Mouse (Mus musculus) brain, embryonic 14.5 days (tissue): ENCODE measurements at regions not wholly inside any gene's neighbourhood (a gene's known extent, or its start where the extent isn't known, plus 50 kb on each side); places are given as distances from the start of the nearest gene placed in this dataset.

ENCODE experiments used
- DNase-seq: peaks from one replicate; pipeline ENCODE4 v3.0.0-alpha.2; 2011; ENCODE audit warnings: low read depth
- CTCF ChIP-seq: fragments of 200-500 bp; IDR thresholded peaks from 2 replicates; pipeline ENCODE4 v1.5.1; 2012; ENCODE audit warnings: inconsistent platforms, mild to moderate bottlenecking, moderate library complexity, borderline replicate concordance; ENCODE audit not compliant: insufficient read depth, insufficient read length; ENCODE audit errors: extremely low read depth
- POLR2A ChIP-seq: fragments of 200-500 bp; IDR thresholded peaks from 2 replicates; pipeline ENCODE4 v1.6.1; 2012; ENCODE audit warnings: mild to moderate bottlenecking, inconsistent platforms, borderline replicate concordance; ENCODE audit not compliant: poor library complexity, insufficient read depth, insufficient read length, severe bottlenecking; ENCODE audit errors: extremely low read depth

DNA sequence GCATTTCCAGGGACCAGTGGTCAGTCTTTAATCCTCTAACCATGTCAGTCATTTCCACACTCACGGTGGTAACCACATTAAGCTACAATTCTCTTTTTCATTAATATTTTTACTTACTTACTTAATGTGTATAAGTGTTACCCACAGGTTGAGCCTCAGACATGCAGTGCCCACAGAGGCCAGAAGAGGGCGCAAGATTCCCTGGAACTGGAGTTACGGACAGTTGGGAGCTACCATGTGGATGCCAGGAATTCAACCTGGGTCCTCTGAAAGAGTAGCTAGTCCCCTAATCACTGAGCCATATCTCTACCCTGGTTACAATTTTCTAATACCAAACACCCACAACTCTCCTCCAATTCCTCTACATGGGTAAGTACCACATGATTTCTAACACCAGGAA lies 420.5 kb downstream of the Lrig3 start:
- no peak for DNase-seq
- peak; percentile 40; the same call in 1 of the 2 replicates for TF ChIP-seq CTCF
- TF ChIP-seq POLR2A = no peak

DNA sequence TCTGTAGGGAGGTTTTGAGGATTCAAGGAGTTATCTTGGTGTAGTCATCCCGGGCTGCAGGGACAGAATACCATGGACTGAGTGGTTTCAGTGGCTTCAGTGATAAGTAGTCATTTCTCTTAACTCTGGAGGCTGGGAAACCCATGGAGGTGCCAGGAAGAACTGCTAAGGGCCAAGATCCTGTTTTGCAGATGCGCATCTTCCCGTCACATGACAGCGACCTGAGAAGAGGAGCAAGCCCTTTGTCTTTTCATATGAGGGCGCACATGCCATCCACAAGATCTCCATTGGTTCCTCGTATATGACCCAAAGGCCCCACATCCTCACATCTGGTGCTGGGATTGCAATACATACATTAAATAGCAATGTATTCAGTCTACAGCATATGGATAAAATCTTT lies 419.7 kb downstream of the Lrig3 start:
- no peak for DNase-seq
- TF ChIP-seq POLR2A (no peak), CTCF (no peak)

DNA sequence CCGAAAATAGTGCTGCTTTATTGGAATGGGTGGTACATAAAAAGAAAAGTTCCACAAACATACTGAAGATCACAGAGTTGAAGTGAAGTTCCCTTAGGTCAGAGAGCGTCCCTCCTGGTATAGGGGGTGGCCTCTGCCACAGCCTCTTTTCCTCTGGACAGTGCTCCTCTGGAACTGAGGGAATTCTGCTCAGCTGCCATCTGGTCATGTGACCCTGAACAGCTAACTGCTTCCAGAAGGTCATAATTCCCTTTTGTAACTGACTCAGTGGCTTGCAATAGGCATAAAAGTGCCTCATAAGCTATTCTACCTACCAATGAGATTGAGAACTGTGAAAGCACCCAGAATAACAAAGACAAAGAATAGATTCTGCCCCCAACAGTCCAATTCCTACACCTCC lies 414.4 kb downstream of the Lrig3 start:
- TF ChIP-seq CTCF = no peak
- no peak for TF ChIP-seq POLR2A
- no peak for DNase-seq

DNA sequence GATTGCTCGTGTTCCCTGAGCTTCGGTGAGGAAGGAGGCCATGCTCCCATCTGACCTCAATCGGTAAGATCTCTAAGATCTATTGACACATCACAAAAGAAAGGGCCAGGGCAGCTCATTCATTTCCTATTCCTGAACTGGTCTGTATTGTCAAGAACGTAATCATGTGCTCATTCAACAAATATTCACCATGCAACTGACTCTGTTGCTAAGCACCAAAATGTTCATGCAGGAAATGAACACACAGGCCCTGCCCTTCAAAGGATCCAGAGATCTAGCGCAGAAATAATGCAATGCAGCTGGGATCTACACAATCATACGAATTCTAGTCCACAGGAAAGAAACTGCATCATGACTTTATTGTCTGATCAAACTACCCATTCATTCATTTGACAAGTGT lies 413.3 kb downstream of the Lrig3 start:
- DNase-seq = peak; percentile 53
- TF ChIP-seq CTCF (no peak), POLR2A (no peak)

DNA sequence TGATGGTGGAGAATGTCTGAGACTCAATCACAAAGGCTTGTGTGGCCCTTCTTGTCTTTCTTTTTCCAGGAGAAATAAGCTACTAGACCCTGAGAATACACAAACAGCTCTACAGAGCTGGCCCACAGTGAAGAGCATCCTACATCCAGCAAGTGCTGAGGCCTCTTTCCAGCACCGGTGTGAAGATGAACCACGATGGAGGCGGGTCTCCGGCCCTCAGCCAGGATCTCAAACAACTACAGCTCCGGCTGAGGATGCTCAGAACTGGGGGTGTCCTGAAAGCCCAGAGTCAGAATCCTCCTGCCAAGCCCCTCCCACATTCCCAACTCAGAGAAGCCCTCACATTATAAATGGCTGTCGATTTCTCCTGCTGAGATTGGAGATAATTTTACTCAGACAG lies 407.9 kb downstream of the Lrig3 start:
- no peak for TF ChIP-seq POLR2A
- TF ChIP-seq CTCF = no peak
- DNase-seq = no peak

DNA sequence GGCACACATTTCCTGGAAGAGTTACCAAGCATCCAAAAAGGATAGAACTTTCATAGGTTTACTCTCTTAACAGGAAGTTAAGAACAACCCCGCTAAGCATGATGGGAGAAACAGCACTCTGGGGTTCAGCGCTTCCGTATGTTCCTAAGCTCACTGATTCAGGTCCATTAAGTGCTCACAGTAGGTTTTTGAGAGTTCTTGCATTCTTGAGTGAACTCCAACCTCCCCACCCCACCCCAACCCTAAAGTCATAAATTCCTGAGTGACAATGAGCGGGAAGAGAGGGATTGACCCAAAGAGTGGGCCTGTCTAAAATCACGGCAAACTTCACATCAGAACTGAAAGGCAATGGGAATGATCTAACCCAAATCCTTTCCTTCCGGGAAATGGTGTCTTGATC lies 405.9 kb downstream of the Lrig3 start:
- no peak for DNase-seq
- TF ChIP-seq CTCF (no peak), POLR2A (no peak)

DNA sequence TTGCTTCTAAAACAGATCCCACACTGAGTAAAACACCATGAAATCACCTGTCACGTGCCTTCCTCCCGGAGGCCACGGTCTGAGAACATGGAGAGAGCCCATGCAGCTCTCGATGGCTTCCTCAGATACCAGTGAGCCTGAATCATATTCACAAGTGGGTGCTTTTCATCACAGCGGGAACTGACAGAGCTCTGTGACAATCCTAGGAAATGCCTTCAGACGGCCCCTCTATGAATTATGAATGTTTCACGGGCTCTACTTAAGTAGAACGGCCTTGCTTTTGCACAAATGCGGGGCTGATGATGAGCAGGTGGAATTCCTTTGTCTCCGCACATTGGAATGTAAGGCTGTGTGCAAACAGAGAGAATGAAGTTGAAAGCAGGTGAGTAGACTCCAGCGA lies 383.1 kb downstream of the Lrig3 start:
- TF ChIP-seq POLR2A = no peak
- TF ChIP-seq CTCF = no peak
- peak; percentile 82 for DNase-seq

DNA sequence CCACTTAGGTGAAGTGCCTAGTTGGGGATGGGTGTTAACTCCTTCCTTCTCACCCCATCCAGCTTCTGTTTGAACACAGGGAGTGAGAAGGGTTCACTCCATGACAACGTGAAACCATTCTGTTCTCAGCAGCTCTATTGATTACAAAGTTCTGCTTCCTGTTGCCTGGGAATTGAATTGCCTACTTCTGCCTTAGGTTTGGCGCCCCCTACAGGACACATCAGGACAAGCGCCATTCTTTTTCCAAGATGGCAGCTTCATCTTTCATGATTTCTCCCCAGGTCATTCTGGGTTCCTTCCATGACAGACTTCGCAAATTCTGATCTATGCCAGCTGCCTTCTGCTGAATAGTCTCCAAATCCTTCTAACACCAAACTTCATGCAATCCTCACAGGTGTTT lies 371.5 kb downstream of the Lrig3 start:
- TF ChIP-seq POLR2A = no peak
- peak; percentile 31; the same call in 1 of the 2 replicates for TF ChIP-seq CTCF
- no peak for DNase-seq

DNA sequence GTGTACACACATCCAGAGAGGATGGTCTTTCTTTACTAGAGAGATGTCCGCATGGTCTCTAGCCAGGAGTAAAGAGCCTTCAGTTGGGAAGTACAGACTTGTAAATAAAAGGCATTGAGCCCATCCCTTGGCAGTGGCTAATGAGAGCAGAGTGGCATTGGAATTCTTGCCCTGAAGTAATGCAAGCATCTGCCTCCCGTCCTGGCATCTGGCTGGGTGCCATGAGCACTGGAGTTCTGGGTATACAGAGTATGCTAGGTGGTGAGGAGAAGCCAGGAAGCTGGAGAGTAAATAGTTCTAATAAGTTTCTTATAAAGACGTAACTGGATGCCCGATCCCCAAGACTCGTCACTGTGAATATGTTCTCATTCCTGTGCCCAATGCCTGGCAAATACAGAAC lies 367.8 kb downstream of the Lrig3 start:
- peak; percentile 27 for DNase-seq
- TF ChIP-seq POLR2A = no peak
- TF ChIP-seq CTCF = no peak

DNA sequence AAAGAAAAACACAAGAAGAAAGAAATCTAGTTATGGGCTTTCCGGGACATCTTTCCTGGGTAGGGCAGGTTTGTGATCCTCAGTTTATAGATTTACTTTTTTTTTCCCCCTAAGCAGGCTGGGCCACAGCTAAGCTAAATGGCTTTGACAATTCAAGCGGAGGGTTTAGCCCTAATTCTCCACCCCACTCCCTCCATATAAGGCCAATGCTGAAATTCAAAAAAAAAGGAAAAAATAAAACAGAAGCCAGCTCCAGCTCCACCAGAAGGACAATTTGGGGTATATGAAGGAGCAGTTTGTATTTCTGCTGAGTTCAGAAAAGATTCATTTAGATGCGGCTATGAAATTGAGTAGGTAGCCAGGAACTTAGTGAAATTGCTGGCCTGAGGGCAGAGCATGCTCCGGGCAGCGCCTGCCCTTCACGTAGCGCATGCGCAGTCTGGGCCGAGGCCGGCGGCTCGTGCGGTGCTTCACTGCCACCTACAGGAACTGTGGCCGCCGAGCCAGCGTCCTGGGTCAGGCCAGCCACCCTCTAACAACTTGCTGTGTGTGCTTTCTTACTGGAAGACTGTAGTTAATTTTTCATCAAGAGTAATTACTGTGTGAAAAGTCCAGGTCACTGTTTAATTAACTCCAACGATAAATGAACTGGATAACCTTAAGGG lies 364.5 kb downstream of the Lrig3 start:
- TF ChIP-seq POLR2A (no peak), CTCF (peak; percentile 84)
- peak; percentile 91 for DNase-seq

DNA sequence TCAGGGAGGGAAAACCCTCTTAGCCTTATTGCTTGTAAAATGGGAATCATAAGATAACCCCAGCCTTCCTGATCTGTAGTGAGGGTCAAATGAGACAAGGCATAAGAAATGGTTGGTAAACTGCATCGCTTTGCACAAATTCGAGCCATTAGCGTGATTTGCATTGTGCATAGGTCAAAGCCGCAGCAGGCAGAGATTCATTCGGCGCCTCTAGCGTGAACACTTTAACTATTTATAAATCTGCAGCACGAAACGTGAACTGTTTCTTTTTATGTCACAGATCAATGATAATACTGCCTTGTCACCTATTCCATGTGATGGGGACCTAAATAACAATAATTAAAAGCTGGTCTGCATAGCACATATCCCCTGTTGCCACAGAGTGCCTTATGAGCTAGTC lies 354.9 kb downstream of the Lrig3 start:
- no peak for TF ChIP-seq CTCF
- DNase-seq = peak; percentile 54

DNA sequence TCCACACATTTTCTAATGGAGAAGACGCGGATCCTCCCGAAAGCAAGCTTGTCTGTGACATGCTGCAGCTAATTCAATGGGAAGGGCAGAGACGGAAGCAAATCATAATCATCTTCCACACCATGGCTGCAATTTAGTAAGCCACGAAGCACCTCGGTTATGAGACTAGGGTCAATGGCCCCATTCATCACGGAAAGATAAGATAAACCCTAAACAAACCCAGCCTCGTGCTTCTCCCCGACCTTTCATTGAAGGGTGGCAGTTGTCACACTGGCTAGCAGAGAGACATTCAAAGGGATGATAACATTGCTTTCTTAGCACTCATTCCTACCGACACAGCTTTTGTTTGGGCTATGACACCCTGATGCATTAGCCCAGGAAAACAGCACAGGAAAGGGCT lies 353.8 kb downstream of the Lrig3 start:
- TF ChIP-seq CTCF (no peak), POLR2A (no peak)
- DNase-seq = peak; percentile 27

DNA sequence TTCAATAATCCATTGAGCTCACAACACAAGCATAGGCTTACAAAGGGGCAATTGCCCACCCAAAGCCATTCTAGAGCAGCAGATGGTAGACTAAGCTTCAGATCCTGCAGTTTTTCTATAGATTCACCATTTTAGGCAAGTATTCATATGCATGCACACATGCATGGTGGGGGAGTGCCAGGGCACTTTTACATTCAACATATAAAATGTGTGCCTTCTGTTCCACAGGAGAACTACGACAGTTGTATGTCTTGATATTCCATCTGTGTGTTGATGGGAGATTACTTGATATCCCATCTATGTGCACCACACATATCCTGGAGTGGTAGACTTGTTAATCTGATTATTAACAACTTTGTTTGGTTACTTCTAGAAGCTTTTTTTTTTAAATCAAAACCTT lies 334.0 kb downstream of the Lrig3 start:
- no peak for TF ChIP-seq POLR2A
- no peak for TF ChIP-seq CTCF
- DNase-seq = peak; percentile 40

DNA sequence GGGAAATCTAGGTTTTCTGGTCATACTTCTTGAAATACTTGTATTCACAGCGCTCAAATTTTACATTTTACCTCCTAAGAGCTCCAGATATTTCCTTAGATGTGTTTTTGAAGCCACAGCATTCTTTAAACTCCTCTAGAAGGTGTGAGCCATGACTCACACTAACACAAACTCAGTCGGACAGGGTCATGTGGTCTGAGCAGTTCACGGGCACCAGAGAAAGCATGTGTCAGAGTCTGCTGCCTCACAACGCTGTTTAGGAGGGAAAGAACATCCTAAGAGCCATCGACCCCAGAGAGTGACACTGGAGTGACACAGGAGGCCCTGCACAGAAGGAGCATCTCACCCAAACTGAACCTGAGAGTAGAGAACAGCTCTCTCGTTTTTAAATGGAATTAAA lies 332.2 kb downstream of the Lrig3 start:
- TF ChIP-seq CTCF (no peak), POLR2A (no peak)
- DNase-seq = no peak
